Mouse (Mus musculus): Measurements from ENCODE around the gene Nap1l5. TPM values are rescaled to one million over a fixed set of nuclear protein-coding genes. Genes with fewer than 3 reads are reported as not detected.

Nap1l5 gene
- total and polyA plus RNA-seq, 2 experiments from 2014 or later: 237 to 693 TPM

DNA sequence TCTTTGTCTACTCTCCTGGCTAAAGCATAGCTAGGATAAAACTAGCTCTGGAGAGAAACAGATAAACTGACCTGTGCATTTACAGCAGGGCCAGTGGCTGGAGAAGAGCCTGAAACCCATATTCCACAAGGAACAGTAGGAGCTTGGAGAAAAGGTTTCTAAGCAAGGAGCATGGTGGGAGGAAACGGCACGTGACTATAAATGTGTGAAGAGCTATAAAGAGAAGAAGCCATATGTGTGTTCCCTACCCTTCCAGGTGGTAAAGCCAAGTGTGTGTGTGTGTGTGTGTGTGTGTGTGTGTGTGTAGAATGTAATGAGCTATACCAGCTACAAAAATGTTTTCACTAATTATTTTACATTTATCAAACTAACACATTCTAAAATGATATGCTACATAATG, 35.4 kb upstream of the Nap1l5 start:
- no peak for DNase-seq (ENCODE audit: low spot score)
- no peaks in the 10 kb centered on the region for H3K4me1 ChIP-seq (ENCODE audit: insufficient read depth, low read length)
- 100% methylated on average over 2 of the region's 2 CpGs for WGBS
- H3K9ac ChIP-seq (replicated peaks; ENCODE audit: low read length, poor library complexity, severe bottlenecking): no peak overlapping the region
- no peak overlapping the region for H3K27ac ChIP-seq (ENCODE audit: low read depth, low read length)
- no peak overlapping the region for H3K4me3 ChIP-seq (ENCODE audit: low read depth, low read length)
- no peak overlapping the region for H3K4me2 ChIP-seq (ENCODE audit: low read depth, low read length, poor library complexity, severe bottlenecking)
- H3K27me3 ChIP-seq (ENCODE audit: insufficient read depth, low read length): no peaks in the 10 kb centered on the region
- TF ChIP-seq CTCF (IDR thresholded peaks at IDR 0.05): no peak
- peaks cover 14% of the 10 kb centered on the region for H3K36me3 ChIP-seq (ENCODE audit: insufficient read depth, low read length)
- no peak for ATAC-seq (ENCODE audit: low FRiP score)
- H3K9me3 ChIP-seq (ENCODE audit: low read length): no peaks in the 10 kb centered on the region

DNA sequence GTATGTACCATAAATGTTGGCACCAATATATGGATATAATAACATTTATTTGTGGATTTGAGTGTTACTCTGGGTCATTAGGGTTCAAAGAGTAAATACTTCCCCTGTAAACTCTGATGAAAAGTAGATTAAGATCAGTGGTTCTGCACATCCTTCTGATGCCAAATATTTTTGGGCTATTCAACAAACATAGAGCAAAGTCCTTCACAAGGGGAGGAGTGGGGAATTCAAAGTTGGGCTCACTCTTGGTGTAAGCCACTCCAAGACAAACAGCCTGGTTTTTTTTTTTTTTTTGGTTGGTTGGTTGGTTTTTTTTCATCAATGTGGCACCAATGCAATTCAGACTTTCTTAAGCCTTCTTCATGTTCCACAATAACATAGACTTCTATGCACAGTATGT, 30.9 kb upstream of the Nap1l5 start:
- no peak overlapping the region for H3K4me3 ChIP-seq (ENCODE audit: low read depth, low read length)
- no peak overlapping the region for H3K4me2 ChIP-seq (ENCODE audit: low read depth, low read length, poor library complexity, severe bottlenecking)
- TF ChIP-seq CTCF (IDR thresholded peaks at IDR 0.05): no peak
- peaks cover 9% of the 10 kb centered on the region; the same call in 1 of the 2 replicates for H3K36me3 ChIP-seq (ENCODE audit: insufficient read depth, low read length)
- ATAC-seq (ENCODE audit: low FRiP score): no peak
- no peak overlapping the region for H3K9ac ChIP-seq (replicated peaks; ENCODE audit: low read length, poor library complexity, severe bottlenecking)
- H3K27ac ChIP-seq (ENCODE audit: low read depth, low read length): no peak overlapping the region
- DNase-seq (ENCODE audit: low spot score): no peak
- no peaks in the 10 kb centered on the region for H3K4me1 ChIP-seq (ENCODE audit: insufficient read depth, low read length)
- H3K9me3 ChIP-seq (ENCODE audit: low read length): no peaks in the 10 kb centered on the region
- no peaks in the 10 kb centered on the region for H3K27me3 ChIP-seq (ENCODE audit: insufficient read depth, low read length)

- H3K4me2 ChIP-seq (ENCODE audit: low read depth, low read length, poor library complexity, severe bottlenecking): no peak overlapping the region
- H3K27ac ChIP-seq (ENCODE audit: low read depth, low read length): peak overlapping the region; percentile 76
- H3K27me3 ChIP-seq (ENCODE audit: insufficient read depth, low read length): no peaks in the 10 kb centered on the region
- H3K9me3 ChIP-seq (ENCODE audit: low read length): no peaks in the 10 kb centered on the region
- DNase-seq (ENCODE audit: low spot score): no peak
- no peak for TF ChIP-seq CTCF (IDR thresholded peaks at IDR 0.05)
- H3K36me3 ChIP-seq (ENCODE audit: insufficient read depth, low read length): 0 out of 2 replicates have a peak, but pooled peaks cover 3% of the 10 kb centered on the region
- ATAC-seq (ENCODE audit: low FRiP score): no peak
- WGBS: 20% methylated on average over 4 of the region's 4 CpGs
- no peak overlapping the region for H3K9ac ChIP-seq (replicated peaks; ENCODE audit: low read length, poor library complexity, severe bottlenecking)
- no peak overlapping the region for H3K4me3 ChIP-seq (ENCODE audit: low read depth, low read length)
- H3K4me1 ChIP-seq (ENCODE audit: insufficient read depth, low read length): peaks cover 7% of the 10 kb centered on the region; the same call in 1 of the 2 replicates
These were observed 27.3 kb upstream of the Nap1l5 start for GRCm38 (mm10) chr6:58934144-58934543.

DNA sequence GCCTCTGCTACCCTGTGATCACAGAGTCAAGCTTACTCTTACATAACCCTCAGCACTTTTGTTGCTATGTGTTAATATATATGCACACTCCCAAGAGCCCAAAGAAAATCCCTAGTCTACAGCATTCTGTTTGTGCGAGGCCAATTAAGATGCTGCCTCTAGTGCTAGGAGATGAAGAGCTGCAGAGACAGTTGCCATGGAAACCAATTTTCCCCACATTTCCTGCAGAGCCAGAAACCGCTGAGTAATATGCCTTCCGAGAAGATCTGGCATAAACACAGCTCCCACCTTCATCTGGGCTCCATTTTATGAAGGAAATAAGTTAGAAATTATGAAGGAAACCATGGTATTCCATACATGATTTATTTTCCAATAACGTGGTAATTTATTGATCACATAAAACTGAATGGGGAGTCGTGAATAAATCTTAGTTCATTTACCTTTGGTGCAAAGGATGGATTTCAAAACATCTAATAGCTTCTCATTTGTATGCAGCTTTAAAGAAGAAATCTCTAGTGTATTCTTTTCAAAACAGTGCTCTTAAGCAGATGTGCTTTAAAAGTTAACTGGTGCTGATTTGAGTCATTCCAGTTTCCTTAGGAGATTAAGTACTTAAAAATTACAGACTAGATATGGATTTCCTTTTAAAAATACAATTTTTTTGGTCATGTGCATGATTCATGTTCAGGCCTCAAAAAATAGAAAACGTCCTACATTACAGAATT, 26.5 kb upstream of the Nap1l5 start:
- WGBS: 17% methylated on average over 6 of the region's 6 CpGs
- TF ChIP-seq CTCF (IDR thresholded peaks at IDR 0.05): peak; percentile 53
- peak overlapping the region; percentile 32; the same call in 1 of the 2 replicates for H3K4me2 ChIP-seq (ENCODE audit: low read depth, low read length, poor library complexity, severe bottlenecking)
- peaks cover 7% of the 10 kb centered on the region; the same call in 1 of the 2 replicates for H3K4me1 ChIP-seq (ENCODE audit: insufficient read depth, low read length)
- no peak overlapping the region for H3K4me3 ChIP-seq (ENCODE audit: low read depth, low read length)
- peak overlapping the region; percentile 65 for H3K27ac ChIP-seq (ENCODE audit: low read depth, low read length)
- no peak overlapping the region for H3K9ac ChIP-seq (replicated peaks; ENCODE audit: low read length, poor library complexity, severe bottlenecking)
- H3K9me3 ChIP-seq (ENCODE audit: low read length): no peaks in the 10 kb centered on the region
- no peaks in the 10 kb centered on the region for H3K27me3 ChIP-seq (ENCODE audit: insufficient read depth, low read length)
- H3K36me3 ChIP-seq (ENCODE audit: insufficient read depth, low read length): 0 out of 2 replicates have a peak, but pooled peaks cover 3% of the 10 kb centered on the region
- DNase-seq (ENCODE audit: low spot score): peak; percentile 97
- ATAC-seq (ENCODE audit: low FRiP score): peak; percentile 93

- no peaks in the 10 kb centered on the region for H3K9me3 ChIP-seq (ENCODE audit: low read length)
- 0 out of 2 replicates have a peak, but pooled peaks cover 3% of the 10 kb centered on the region for H3K36me3 ChIP-seq (ENCODE audit: insufficient read depth, low read length)
- H3K4me2 ChIP-seq (ENCODE audit: low read depth, low read length, poor library complexity, severe bottlenecking): peak overlapping the region; percentile 32; the same call in 1 of the 2 replicates
- H3K9ac ChIP-seq (replicated peaks; ENCODE audit: low read length, poor library complexity, severe bottlenecking): no peak overlapping the region
- ATAC-seq (ENCODE audit: low FRiP score) (peak; percentile 64), DNase-seq (ENCODE audit: low spot score) (no peak)
- H3K4me3 ChIP-seq (ENCODE audit: low read depth, low read length): no peak overlapping the region
- H3K27ac ChIP-seq (ENCODE audit: low read depth, low read length): peak overlapping the region; percentile 65
- WGBS: 33% methylated on average over 12 of the region's 12 CpGs
- no peak for TF ChIP-seq CTCF (IDR thresholded peaks at IDR 0.05)
- H3K4me1 ChIP-seq (ENCODE audit: insufficient read depth, low read length): peaks cover 7% of the 10 kb centered on the region; the same call in 1 of the 2 replicates
- no peaks in the 10 kb centered on the region for H3K27me3 ChIP-seq (ENCODE audit: insufficient read depth, low read length)
These were observed 25.8 kb upstream of the Nap1l5 start for GRCm38 (mm10) chr6:58932515-58933188.

GRCm38 (mm10) chr6:58931149-58931548, 24.3 kb upstream of the Nap1l5 start:
- no peak overlapping the region for H3K4me2 ChIP-seq (ENCODE audit: low read depth, low read length, poor library complexity, severe bottlenecking)
- no peak overlapping the region for H3K27ac ChIP-seq (ENCODE audit: low read depth, low read length)
- no peak for TF ChIP-seq CTCF (IDR thresholded peaks at IDR 0.05)
- peaks cover 7% of the 10 kb centered on the region; the same call in 1 of the 2 replicates for H3K4me1 ChIP-seq (ENCODE audit: insufficient read depth, low read length)
- H3K36me3 ChIP-seq (ENCODE audit: insufficient read depth, low read length): 0 out of 2 replicates have a peak, but pooled peaks cover 3% of the 10 kb centered on the region
- no peak for ATAC-seq (ENCODE audit: low FRiP score)
- H3K9me3 ChIP-seq (ENCODE audit: low read length): no peaks in the 10 kb centered on the region
- H3K9ac ChIP-seq (replicated peaks; ENCODE audit: low read length, poor library complexity, severe bottlenecking): no peak overlapping the region
- no peak overlapping the region for H3K4me3 ChIP-seq (ENCODE audit: low read depth, low read length)
- WGBS: 37% methylated on average over 4 of the region's 4 CpGs
- no peaks in the 10 kb centered on the region for H3K27me3 ChIP-seq (ENCODE audit: insufficient read depth, low read length)
- no peak for DNase-seq (ENCODE audit: low spot score)
